Mouse (Mus musculus) spleen, embryonic (tissue): ENCODE results near the gene Tsc22d1.

Experiments used
- CTCF ChIA-PET: fragments of 350-600 bp; sonication (Branson Sonifier 250); formaldehyde crosslinking; loops from one replicate; lab custom pipeline; 2022; lab: Charles Lee

Gene Tsc22d1

GRCm38 (mm10) chr14:76480507-76480906 lies 65.7 kb downstream of the Tsc22d1 start:
- CTCF ChIA-PET, result no interaction called here

GRCm38 (mm10) chr14:76483701-76484100 lies 68.9 kb downstream of the Tsc22d1 start:
- CTCF ChIA-PET, result no interaction called here

GRCm38 (mm10) chr14:76487609-76488008 lies 72.8 kb downstream of the Tsc22d1 start:
- CTCF ChIA-PET, result no interaction called here

DNA sequence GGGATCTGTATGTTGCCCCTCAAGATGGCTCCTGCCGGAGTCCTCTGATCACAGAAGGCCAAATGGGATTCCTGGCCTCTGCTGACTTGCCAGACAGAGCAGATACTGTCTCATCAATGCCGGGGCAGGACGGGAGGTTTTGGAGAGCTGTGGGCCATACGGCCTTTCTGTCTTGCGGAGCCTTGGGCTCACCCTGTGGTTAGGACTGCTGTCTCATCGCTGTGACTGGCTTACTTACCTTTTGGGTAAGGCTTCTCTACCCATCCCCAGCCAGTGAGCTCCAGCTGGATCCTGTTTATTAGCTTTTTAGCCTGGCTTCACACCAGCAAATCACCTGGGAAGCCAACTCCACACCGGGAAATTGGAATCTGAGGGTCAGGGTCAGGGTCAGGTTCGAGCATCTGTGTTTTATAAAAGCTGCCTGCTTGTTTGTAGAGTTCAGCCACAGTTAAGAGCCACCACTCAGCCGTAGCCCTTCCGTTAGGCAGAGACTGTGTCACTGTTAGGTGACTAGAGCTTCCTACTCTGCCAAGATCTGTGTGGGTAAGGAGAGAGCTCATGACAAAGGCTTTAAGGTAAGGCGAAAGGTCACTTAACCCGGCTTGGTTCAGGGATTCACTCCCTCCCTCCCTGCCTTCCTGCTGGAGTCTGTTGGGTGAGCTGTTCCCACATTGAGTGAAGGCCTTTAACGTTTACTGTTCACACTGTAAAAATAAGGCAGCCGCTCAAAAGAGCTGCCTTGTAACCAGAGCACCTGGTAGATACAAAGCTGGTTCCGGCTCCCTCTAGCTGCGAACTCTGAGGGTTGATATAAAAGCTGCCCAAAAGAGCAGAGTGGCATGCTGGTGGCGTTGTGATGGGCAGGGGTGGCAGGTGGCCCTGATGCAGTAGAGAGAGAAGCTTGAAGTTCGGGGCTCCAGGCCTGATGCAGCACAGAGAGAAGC lies 73.6 kb downstream of the Tsc22d1 start:
- CTCF ChIA-PET, result no interaction called here

DNA sequence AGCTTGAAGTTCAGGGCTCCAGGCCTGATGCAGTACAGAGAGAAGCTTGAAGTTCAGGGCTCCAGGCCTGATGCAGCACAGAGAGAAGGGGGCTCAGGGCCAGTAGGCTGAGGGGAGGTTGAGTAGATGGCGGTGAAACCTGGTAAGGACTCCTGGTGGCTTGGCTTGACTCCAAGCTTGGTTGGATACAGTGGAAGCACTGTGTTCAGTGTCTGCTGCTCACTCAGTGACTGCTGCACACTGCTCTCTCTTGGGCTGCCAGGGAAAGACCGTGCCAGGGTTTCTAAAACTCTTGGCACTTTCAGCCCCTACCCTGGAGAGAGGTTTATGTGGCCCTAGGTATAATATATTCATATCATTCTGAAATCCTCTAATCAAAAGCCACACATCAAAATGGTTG lies 74.4 kb downstream of the Tsc22d1 start:
- CTCF ChIA-PET, result interaction anchor here (0.8 kb wide), 1 partner anchor 44 kb away, joined by 3 read pairs; no protein-coding TSS in a partner anchor

- CTCF ChIA-PET, result no interaction called here
Measured at GRCm38 (mm10) chr14:76495022-76495421, 80.3 kb downstream of the Tsc22d1 start.

- CTCF ChIA-PET, result no interaction called here
Measured at GRCm38 (mm10) chr14:76497187-76497586, 82.4 kb downstream of the Tsc22d1 start.

DNA sequence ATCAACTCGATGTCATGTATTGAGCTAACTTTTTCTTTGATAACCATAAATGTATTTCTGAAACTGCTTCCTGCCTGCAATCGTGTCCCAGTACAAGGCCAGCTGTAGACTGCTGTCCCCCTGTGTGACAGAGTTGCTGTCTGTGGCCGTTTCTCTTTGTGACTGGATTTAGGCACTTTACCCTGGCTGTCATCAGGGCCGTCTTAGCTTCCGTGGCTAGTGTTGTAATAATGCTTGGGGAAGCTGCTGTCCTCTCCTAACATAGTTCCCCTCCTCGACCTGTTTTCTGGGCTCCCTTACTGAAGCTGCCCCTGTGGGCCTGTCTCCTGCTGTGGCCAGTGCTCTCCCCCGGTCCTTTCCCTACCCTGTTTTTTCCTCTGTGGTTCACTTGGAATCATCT lies 83.4 kb downstream of the Tsc22d1 start:
- CTCF ChIA-PET, result no interaction called here

- CTCF ChIA-PET, result no interaction called here
Measured at GRCm38 (mm10) chr14:76499492-76499891, 84.7 kb downstream of the Tsc22d1 start.

DNA sequence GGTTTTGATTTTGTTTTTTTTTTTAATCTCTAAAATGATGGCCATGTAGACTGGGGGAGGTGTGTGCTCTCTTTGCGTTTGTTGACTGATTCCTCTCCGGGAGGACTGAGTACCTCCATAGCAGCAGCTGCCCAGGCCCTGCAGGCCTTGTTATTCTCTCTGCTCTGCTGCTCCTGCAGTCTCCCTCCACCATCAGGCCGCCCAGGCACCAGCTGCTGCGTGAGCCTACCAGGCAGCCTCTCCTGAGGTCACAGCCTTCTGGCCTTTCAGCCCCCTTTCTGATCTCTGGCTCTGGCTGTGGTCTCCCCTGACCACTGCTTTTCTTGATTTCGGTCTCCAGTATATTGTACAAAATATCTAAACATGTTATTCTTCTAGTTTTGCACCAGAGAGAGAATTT lies 85.3 kb downstream of the Tsc22d1 start:
- CTCF ChIA-PET, result no interaction called here

DNA sequence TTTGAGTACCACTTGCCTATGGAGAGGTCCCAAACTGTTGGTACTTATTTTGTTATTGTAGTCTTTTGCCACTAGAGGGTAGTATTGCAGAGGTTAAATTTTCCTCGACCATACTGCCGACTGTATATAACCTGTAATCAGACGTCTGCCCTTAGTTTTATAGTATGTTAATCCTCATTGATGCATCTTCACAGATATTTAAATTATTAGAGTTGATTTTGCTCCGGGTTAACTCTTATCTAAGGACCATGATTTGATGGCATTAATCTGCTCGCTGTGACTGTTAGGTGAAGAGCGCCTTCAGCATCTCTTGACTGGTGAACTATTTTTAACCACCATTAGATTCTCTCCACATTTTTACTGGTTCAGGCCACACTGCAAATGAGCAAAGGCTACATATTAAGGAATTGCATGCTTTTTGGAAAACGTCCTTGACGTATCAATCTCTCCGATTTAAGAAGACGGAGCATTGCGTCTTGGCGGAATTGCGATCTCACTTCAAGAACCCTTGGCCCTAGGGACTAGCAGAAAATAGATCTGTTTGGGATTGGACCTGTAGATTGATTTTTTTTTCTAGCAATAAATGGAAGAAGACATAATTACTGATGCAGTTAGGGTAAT lies 88.6 kb downstream of the Tsc22d1 start:
- CTCF ChIA-PET, result no interaction called here

DNA sequence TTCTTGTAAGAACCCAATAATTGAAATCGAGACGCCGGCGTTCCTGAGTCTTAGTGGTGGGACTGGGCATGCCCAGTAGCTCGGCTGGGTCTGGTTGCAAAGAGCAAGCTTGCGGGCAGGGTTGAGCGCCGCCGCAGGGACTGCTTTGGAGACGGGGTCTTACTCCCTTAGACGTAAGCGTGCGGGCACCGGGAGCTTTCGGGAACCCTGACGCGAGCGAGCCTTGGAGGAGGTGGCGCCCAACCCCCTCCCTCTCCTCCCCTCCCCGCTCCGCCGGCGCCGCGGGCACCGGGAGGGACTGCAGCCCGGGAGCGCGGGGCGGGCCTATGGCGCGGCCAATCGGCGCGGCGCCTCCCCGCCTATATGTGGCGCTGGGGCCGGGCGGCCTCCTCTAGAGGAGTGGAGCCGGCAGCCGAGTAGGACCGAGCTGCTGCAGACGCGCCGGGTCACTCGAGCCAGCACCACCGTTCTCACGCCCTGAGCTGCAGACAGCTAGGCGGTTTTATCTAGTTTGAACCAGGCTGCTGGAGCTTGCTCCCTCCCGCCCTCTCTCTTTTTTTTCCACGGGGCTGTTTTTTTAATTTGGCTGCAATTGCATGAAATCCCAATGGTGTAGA lies 89.5 kb downstream of the Tsc22d1 start:
- CTCF ChIA-PET, result no interaction called here

- CTCF ChIA-PET, result interaction anchor here (0.6 kb wide), 1 partner anchor 190 kb away, joined by 7 read pairs; no protein-coding TSS in a partner anchor
Measured at GRCm38 (mm10) chr14:76505101-76505438, 90.3 kb downstream of the Tsc22d1 start.

DNA sequence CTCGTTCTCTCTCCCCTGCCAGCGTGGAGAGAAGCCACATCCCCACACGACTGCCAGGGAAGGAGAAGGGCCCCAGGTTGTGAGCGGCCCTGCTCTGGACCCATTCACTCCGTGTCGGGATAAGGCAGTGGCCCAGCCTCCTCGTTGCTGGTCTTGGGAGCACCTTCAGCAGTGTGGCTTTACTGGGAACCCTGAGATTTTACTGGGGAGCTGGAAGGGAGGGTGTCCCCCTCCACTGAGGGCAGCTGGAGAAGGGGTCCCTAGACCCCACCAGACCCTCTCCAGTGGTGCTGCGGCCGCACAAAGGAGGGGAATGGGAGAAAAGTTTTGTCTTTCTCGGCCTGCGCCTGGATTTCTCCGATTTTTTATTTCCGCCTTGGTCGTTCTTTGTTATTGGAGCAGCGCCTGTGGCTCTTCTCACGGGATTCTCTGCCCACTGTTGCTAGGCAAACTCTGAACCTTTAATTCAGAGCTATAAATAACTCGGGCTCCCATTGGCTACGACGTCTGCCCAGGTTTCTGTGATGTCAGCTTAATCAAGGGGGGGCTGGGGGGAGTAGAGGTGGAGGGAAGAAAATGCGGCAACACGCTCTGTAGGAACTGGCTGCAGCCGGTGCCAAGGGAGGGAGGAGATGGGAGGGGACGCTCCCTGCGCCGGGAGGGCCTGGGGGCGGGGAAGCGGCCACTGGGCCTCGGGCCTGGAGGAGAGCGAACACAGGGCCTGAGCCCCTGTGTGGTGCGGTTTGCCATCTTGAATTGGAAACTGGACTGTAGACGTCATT lies 90.9 kb downstream of the Tsc22d1 start:
- CTCF ChIA-PET, result interaction anchor here (0.5 to 0.6 kb wide), 2 partner anchors 189 to 675 kb away, joined by 3 to 7 read pairs; no protein-coding TSS in a partner anchor

GRCm38 (mm10) chr14:76506425-76507205 lies 91.9 kb downstream of the Tsc22d1 start:
- CTCF ChIA-PET, result interaction anchor here (2.0 kb wide), 1 partner anchor 369 kb away, joined by 8 read pairs; no protein-coding TSS in a partner anchor

GRCm38 (mm10) chr14:76507357-76507756 lies 92.6 kb downstream of the Tsc22d1 start:
- CTCF ChIA-PET, result interaction anchor here (0.6 to 2.0 kb wide), 2 partner anchors 26 to 368 kb away, joined by 5 to 8 read pairs; no protein-coding TSS in a partner anchor

DNA sequence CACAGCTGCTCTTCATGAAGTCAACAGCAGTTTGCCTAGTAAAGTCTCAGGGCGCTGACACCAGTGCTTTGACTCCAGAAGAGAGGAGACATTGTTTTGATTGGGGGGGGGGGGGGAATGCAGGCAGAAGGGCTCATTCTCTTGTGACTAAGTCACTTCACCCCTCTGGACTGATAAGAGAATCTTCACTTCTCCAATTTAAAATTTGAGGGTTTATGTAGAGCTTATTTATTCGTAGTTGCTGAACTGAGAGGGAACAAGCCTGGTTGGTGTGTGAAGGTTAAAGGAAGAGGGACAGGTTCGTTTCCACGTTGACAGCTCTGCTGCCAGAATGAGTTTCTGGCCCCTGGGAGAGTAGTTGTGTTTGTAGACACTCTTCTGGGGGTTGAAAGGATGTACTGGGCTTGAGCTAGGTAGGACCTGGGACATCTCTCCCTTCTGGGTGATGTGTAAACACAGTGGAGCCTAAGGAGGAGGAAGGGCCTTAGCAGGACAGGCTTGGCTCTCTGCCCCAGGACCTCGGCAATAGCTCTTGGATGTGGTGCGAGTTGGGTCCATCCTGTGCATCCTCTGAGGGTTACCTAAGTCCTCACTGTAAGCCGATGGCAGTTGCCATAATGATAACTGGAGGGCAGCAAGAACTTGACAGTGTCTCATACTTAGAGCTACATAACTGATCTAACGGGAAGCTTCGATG lies 93.2 kb downstream of the Tsc22d1 start:
- CTCF ChIA-PET, result interaction anchor here (0.6 to 2.0 kb wide), 3 partner anchors 27 to 368 kb away, joined by 3 to 8 read pairs (median 5); no protein-coding TSS in a partner anchor

DNA sequence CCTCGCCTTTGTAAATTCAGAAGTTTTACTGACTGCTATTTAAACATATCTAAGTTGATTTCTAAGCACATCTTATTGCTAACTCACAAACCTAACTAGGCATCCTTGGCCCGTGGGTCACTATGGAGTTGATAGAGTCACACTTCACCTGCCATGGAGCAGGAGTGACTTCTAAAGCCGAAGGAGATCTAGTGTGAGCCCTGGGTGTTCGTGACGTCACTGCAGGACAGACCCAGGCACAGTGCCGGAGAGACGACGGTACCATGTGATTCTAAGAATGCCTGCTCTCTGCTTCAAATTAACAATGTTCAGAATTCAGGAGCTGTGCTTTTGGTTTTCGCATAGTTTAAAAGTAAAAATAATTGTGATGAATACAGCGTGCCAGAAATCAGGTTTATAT lies 93.9 kb downstream of the Tsc22d1 start:
- CTCF ChIA-PET, result interaction anchor here (0.6 kb wide), 1 partner anchor 368 kb away, joined by 3 read pairs; no protein-coding TSS in a partner anchor

DNA sequence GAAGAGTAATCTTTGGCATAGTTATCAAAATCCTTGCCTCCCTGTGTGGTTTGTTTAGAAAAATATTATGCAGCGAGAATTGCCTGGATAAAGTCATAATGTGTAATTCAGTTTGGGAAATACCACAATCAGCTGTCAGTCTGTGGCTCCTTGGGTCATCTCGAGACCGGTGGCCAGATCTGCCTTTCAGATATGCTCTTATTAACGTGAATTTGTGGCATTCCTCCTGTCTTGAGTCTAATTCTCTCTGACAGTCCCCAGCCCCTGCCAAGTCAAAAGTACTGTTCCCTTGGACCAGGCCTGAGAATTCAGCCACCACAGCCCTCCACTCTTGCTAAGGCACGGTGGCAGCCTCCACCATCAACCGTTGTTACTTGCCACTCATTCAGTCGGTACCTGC lies 97.2 kb downstream of the Tsc22d1 start:
- CTCF ChIA-PET, result no interaction called here
